Mouse (Mus musculus): Measurements from ENCODE around the gene Aptx.

DNA sequence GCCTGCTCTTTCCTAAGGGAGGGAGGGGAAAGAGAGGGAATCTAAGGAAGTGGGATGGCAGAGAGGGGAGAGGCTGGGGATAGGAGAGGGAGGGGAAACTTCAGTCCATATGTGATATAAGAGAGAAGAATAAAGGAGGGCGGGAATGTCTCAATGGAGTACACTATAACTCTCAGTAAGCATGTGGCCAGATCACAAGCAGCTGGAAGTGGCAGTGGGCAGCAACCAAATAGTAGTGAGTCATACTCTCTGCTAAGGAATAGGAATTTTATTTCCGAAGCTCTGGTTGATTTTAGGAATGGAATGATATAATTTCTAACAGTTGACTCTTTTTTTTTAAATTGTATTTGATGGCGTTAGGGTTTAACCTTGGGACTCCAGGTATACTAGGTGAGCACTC lies 14.1 kb upstream of the Aptx start:
- TF ChIP-seq CTCF (IDR thresholded peaks at IDR 0.05; ENCODE audit: low read depth), result no peak
- TF ChIP-seq EP300 (optimal IDR thresholded peaks at IDR 0.05), result no peak

All from stomach, postnatal 0 days (tissue).